Mouse (Mus musculus): ENCODE measurements around the gene Olfr1495.

- TF ChIP-seq CTCF (IDR thresholded peaks at IDR 0.05; ENCODE audit: extremely low read depth, insufficient read depth, low read length) (0 out of 2 replicates have a peak, but pooled peaks have one; percentile 2), POLR2A (IDR thresholded peaks at IDR 0.05; ENCODE audit: extremely low read depth, insufficient read depth, low read length) (no peak)
These were observed 48.4 kb downstream of the Olfr1495 start for GRCm38 (mm10) chr19:13812823-13813222.
